Mouse (Mus musculus) embryonic facial prominence, embryonic 12.5 days (tissue): Measurements from ENCODE around the gene Ngp. TPM values are rescaled to one million over a fixed set of nuclear protein-coding genes. Genes with fewer than 3 reads are reported as not detected.
A peak's percentile ranks its signal among the peaks of the same experiment; 100 is the strongest.
"Not testable (repeated sequence)": the region's sequence is repeated elsewhere in the genome, so short reads cannot be mapped to it uniquely, and the experiment has no call there.

Experiments
- ATAC-seq: fragments of 200-750 bp; cut with Nextera tagmentation; 2 replicates; pipeline ENCODE4 v1.8.0; 2017; ENCODE audit not compliant: insufficient number of reproducible peaks, insufficient read depth, low FRiP score, low TSS enrichment
- H3K27ac ChIP-seq: fragments of 300-500 bp; sonication (generic); 2 replicates; pipeline ENCODE4 v1.5.1; 2016; ENCODE audit warnings: mild to moderate bottlenecking
- H3K27me3 ChIP-seq: fragments of 300-500 bp; sonication (generic); 2 replicates; pipeline ENCODE4 v1.6.1; 2016; ENCODE audit warnings: mild to moderate bottlenecking, moderate library complexity
- H3K36me3 ChIP-seq: fragments of 300-500 bp; sonication (generic); 2 replicates; pipeline ENCODE4 v1.6.1; 2016; ENCODE audit warnings: mild to moderate bottlenecking
- H3K4me1 ChIP-seq: fragments of 300-500 bp; sonication (generic); 2 replicates; pipeline ENCODE4 v1.6.1; 2016
- H3K4me2 ChIP-seq: fragments of 300-500 bp; sonication (generic); replicated peaks from 2 replicates; pipeline ENCODE4 v1.6.1; 2016; ENCODE audit warnings: mild to moderate bottlenecking, moderate library complexity
- H3K4me3 ChIP-seq: fragments of 300-500 bp; sonication (generic); 2 replicates; pipeline ENCODE4 v1.5.1; 2016; ENCODE audit warnings: mild to moderate bottlenecking
- H3K9ac ChIP-seq: fragments of 300-500 bp; sonication (generic); 2 replicates; pipeline ENCODE4 v1.6.1; 2016; ENCODE audit warnings: mild to moderate bottlenecking, moderate library complexity
- H3K9me3 ChIP-seq: fragments of 300-500 bp; sonication (generic); 2 replicates; pipeline ENCODE4 v1.6.1; 2016; ENCODE audit warnings: mild to moderate bottlenecking, moderate library complexity
- WGBS: fragments of 180-500 bp; shearing (Covaris S2); methylation state at CpG from one replicate; pipeline ENCODE4 v1.1.7; 2016; 5-methylcytosine and 5-hydroxymethylcytosine counted together
- polyA plus RNA-seq: library from polyadenylated mRNA; unstranded; fragments of >200 nt; fragmentation: Nextera tagmentation; extraction: Ambion mirVana; gene quantifications from 2 replicates; pipeline ENCODE4 v1.2.1, GENCODE M21; 2016

Ngp gene
- polyA plus RNA-seq, 1 experiment from 2014 or later: 4.1 TPM

GRCm38 (mm10) chr9:110400650-110401049, 18.9 kb upstream of the Ngp start:
- H3K4me2 ChIP-seq: no peak overlapping the region
- H3K27ac ChIP-seq: no peak overlapping the region
- 90% methylated on average over 5 of the region's 5 CpGs for WGBS
- no peak overlapping the region for H3K4me3 ChIP-seq
- H3K27me3 ChIP-seq: no peaks in the 10 kb centered on the region
- H3K4me1 ChIP-seq: no peaks in the 10 kb centered on the region
- H3K9me3 ChIP-seq: no peaks in the 10 kb centered on the region
- peaks cover 25% of the 10 kb centered on the region for H3K36me3 ChIP-seq
- no peak for ATAC-seq
- H3K9ac ChIP-seq: no peak overlapping the region

DNA sequence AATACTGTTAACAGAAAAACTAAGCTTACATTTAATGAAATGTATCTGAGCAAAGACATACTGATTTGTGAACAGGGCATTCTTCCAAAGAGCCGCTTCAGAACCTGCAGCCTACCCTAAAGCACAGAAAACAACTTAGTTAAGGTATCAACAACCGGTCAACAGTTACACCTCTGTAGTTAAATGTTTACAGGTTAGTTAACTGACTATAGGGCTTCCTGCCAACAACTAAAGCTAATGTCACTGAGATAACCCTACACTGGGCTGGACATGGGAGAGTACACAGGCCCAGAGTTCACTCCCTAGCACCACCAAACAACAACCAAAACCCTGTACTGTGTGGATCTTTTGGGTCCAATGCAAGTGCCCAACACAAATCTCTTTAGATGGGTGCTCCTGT, 16.8 kb upstream of the Ngp start:
- Histone ChIP-seq H3K27me3 (no peaks in the 10 kb centered on the region), H3K4me3 (no peak overlapping the region), H3K27ac (no peak overlapping the region), H3K9me3 (no peaks in the 10 kb centered on the region), H3K36me3 (peaks cover 15% of the 10 kb centered on the region), H3K4me2 (no peak overlapping the region), H3K9ac (no peak overlapping the region), H3K4me1 (peaks cover 8% of the 10 kb centered on the region)
- 93% methylated on average over 2 of the region's 2 CpGs for WGBS
- ATAC-seq: no peak

DNA sequence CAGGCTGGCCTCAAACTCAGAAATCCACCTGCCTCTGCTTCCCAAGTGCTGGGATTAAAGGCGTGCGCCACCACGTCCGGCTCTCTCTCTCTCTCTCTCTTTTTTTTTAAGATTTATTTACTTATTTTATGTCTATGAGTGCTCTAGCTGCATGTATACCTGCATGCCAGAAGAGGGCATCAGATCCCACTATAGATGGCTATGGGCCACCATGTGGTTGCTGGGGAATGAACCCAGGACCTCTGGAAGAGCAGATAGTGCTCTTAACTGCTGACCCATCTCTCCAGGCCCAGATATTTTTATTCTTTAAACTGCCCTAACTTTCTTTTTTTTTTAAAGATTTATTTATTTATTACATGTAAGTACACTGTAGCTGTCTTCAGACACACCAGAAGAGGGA, 16.3 kb upstream of the Ngp start:
- not testable (repeated sequence) for ATAC-seq, H3K27me3 ChIP-seq, H3K4me1 ChIP-seq, H3K4me2 ChIP-seq, H3K9ac ChIP-seq, H3K4me3 ChIP-seq, H3K9me3 ChIP-seq, H3K27ac ChIP-seq
- H3K36me3 ChIP-seq: peaks cover 11% of the 10 kb centered on the region
- WGBS: 82% methylated on average over 4 of the region's 4 CpGs

DNA sequence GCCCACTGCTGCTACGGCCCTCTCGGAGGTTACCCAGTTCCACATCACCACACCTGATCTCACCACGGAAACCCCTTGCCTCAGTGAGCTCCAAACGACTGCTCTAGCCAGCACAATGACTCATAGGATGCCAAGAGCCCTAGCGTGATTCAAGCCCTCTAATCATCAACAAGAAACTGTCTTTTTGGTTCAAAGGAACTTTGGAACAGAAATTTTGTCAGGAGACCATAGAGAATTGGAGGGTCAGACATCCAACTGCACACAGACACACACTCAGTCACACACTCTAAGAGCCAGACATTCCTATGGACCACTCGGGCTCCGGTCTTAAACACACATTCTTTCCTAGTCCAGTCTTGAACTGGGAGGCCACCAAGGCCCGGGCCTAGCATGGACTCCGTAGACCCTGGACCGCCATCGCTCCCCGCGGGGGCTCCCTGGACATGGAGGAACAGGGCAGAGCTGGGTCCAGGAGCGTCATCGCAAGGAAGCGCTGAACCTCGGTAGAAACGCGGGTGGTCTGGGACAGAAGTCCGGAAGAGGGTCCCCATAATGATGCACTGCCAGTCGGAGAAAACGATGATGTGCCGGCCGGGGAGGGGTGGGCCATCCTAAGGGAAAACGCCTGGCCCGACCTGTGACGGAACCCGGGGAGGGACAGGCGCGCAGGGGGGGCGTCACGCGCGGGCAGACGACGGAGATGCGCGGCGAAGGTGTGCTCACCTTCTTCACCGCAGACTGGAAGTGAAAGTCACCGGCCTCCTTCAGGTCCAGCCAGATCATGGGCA, 12.0 kb upstream of the Ngp start:
- 2% methylated on average over 41 of the region's 41 CpGs for WGBS
- H3K4me2 ChIP-seq: peak overlapping the region; percentile 94
- H3K27ac ChIP-seq: peak overlapping the region; percentile 80; the same call in 1 of the 2 replicates

DNA sequence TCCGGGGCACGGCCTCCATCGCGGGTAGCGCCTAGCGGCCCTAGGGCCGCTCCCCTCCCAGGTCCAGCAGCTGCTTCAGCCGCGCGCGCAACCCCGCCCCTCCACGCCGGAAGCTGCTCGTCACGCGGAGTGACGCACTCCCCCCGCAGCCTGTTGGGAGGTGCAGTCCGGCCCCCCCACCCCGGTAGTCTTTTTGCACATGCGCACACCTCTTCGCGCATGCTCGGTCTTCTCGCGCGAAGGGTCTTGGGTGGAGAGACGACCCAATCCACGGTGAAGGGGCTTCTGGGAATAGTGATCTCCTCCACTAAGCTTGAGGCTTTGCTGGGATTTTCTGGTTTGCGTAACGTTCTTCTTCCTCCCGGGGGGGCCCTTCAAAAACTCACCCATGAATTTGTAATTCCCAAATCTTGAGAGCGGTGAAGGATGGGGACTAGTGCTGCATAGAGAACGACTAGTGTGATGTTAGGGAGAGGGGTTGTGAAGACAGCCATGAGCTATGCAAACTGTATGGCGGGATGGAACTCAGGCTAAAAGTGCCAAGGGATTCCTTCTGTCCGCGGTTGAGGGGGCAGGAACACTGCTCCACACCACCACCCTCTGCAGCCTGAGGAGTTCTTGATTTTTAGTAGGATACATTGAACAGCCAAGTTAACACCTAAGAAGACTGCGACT, 11.3 kb upstream of the Ngp start, which contains the start of gene Ptpn23:
Ptpn23 (minus strand) TSS at position 115 of the 675 bp plus-strand sequence.
- Histone ChIP-seq H3K27ac (peak within 1 kb of the TSS; percentile 80), H3K9me3 (no peaks in the 10 kb centered on the region), H3K4me1 (peaks cover 8% of the 10 kb centered on the region), H3K9ac (peak within 1 kb of the TSS; percentile 91), H3K4me3 (peak within 1 kb of the TSS; percentile 92), H3K27me3 (no peaks in the 10 kb centered on the region), H3K36me3 (no peaks in the 10 kb centered on the region), H3K4me2 (peak within 1 kb of the TSS; percentile 94)
- 1% methylated on average over 39 of the region's 39 CpGs for WGBS
- ATAC-seq: peak; percentile 94

More for the DNA sequence above, 12.0 kb upstream of the Ngp start:
- peaks cover 8% of the 10 kb centered on the region for H3K4me1 ChIP-seq
- H3K9me3 ChIP-seq: no peaks in the 10 kb centered on the region
- no peaks in the 10 kb centered on the region for H3K27me3 ChIP-seq
- peak; percentile 29 for ATAC-seq
- peak overlapping the region; percentile 91 for H3K9ac ChIP-seq
- no peaks in the 10 kb centered on the region for H3K36me3 ChIP-seq
- peak overlapping the region; percentile 92 for H3K4me3 ChIP-seq

DNA sequence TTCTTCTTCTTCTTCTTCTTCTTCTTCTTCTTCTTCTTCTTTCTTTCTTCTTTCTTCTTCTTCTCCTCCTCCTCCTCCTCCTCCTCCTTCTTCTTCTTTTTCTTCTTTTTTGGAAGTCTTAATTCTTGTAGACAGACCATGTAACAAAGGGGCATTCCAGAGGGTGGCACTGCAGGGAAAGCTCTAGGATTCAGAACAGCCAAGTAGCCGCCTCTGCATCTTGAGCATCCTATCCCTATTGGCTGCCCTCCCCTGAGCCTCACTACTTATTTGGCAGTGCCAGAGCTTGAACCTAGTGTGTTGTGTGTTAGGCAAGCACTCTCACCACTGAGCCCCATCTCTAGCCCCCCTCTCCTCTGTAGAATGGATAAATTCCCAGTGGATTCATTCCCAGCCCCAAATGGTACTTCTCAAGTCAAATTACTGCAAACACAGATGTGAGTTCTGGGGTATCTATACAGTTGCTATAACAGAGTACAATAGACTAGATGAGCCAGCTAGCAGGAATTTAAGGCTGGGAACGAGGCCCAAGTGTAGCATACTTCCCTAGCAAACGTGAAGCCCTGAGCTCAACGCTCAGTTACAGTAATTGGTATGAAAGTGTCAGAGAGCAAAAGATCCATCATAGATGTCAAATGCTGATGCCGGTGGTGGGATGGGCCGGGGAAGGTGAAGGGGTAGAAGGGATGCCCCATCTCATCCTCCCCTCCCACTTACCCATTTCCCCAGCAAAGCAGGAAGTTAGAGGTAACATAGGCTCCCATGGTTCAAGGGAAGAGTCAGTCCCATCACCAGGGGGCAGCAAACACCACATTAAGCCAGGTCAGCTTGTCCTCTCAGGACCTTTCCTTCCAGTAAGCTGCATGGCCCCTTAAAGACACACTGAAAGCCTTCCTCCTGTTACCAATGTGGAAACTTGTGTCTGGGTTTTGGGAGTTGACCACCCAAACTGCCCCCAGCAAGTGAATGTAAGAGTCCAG, 8.3 kb upstream of the Ngp start:
- H3K9ac ChIP-seq: no peak overlapping the region
- WGBS: 38% methylated on average over 6 of the region's 6 CpGs
- H3K27me3 ChIP-seq: no peaks in the 10 kb centered on the region
- no peak overlapping the region for H3K4me2 ChIP-seq
- H3K27ac ChIP-seq: no peak overlapping the region
- no peaks in the 10 kb centered on the region for H3K36me3 ChIP-seq
- no peak overlapping the region for H3K4me3 ChIP-seq
- H3K9me3 ChIP-seq: no peaks in the 10 kb centered on the region
- no peak for ATAC-seq
- peaks cover 8% of the 10 kb centered on the region for H3K4me1 ChIP-seq

GRCm38 (mm10) chr9:110412926-110413325, 6.6 kb upstream of the Ngp start:
- no peaks in the 10 kb centered on the region for H3K4me1 ChIP-seq
- no peak overlapping the region for H3K4me3 ChIP-seq
- WGBS: 83% methylated on average over 7 of the region's 7 CpGs
- no peak overlapping the region for H3K4me2 ChIP-seq
- no peak overlapping the region for H3K27ac ChIP-seq
- no peaks in the 10 kb centered on the region for H3K9me3 ChIP-seq
- H3K9ac ChIP-seq: no peak overlapping the region
- H3K27me3 ChIP-seq: no peaks in the 10 kb centered on the region
- ATAC-seq: no peak
- H3K36me3 ChIP-seq: no peaks in the 10 kb centered on the region

- no peak for ATAC-seq
- H3K27ac ChIP-seq: no peak overlapping the region
These were observed 5.8 kb upstream of the Ngp start for GRCm38 (mm10) chr9:110413785-110414184.

GRCm38 (mm10) chr9:110431241-110431640, 11.7 kb downstream of the Ngp start:
- Histone ChIP-seq H3K4me1 (no peaks in the 10 kb centered on the region), H3K4me2 (no peak overlapping the region), H3K9ac (no peak overlapping the region), H3K27me3 (no peaks in the 10 kb centered on the region), H3K27ac (no peak overlapping the region), H3K9me3 (no peaks in the 10 kb centered on the region), H3K4me3 (no peak overlapping the region), H3K36me3 (peaks cover 53% of the 10 kb centered on the region)
- ATAC-seq: no peak
- 88% methylated on average over 8 of the region's 8 CpGs for WGBS

More at GRCm38 (mm10) chr9:110413785-110414184, 5.8 kb upstream of the Ngp start:
- no peak overlapping the region for H3K9ac ChIP-seq
- no peaks in the 10 kb centered on the region for H3K4me1 ChIP-seq
- H3K4me2 ChIP-seq: no peak overlapping the region
- 53% methylated on average over 9 of the region's 9 CpGs for WGBS
- H3K27me3 ChIP-seq: no peaks in the 10 kb centered on the region
- no peaks in the 10 kb centered on the region for H3K9me3 ChIP-seq
- no peak overlapping the region for H3K4me3 ChIP-seq
- no peaks in the 10 kb centered on the region for H3K36me3 ChIP-seq

- Histone ChIP-seq H3K27ac (no peak overlapping the region), H3K4me3 (no peak overlapping the region), H3K4me2 (no peak overlapping the region), H3K27me3 (no peaks in the 10 kb centered on the region), H3K9me3 (no peaks in the 10 kb centered on the region), H3K9ac (no peak overlapping the region), H3K36me3 (peaks cover 52% of the 10 kb centered on the region), H3K4me1 (no peaks in the 10 kb centered on the region)
- WGBS: 97% methylated on average over 2 of the region's 2 CpGs
- no peak for ATAC-seq
These were observed 13.5 kb downstream of the Ngp start for GRCm38 (mm10) chr9:110433045-110433444.

DNA sequence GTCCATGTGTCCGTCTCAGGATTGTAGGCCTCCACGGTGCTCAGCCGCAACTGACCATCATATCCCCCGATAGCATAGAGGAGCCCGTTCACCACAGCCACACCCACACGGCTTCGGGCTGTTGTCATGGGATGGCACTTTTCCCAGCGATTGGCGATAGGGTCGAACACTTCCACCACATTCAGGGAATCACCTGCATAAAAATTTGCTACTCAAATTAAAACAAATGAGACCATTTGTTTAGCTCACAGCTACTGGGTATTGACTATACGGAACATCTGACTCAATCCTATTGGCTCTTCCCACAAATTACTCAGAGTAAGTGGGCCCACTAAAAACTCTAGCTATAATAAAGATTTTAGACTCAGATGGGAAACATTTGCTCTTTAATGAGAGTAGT, 16.5 kb downstream of the Ngp start:
- peaks cover 32% of the 10 kb centered on the region for H3K36me3 ChIP-seq
- H3K27me3 ChIP-seq: no peaks in the 10 kb centered on the region
- no peak for ATAC-seq
- no peaks in the 10 kb centered on the region for H3K4me1 ChIP-seq
- 93% methylated on average over 11 of the region's 11 CpGs for WGBS
- H3K4me2 ChIP-seq: no peak overlapping the region
- no peaks in the 10 kb centered on the region for H3K9me3 ChIP-seq
- H3K27ac ChIP-seq: no peak overlapping the region
- no peak overlapping the region for H3K4me3 ChIP-seq
- H3K9ac ChIP-seq: no peak overlapping the region
